Mouse (Mus musculus) liver, adult 2 months (tissue): ENCODE data around the gene Arhgap1. TPM values are rescaled to one million over a fixed set of nuclear protein-coding genes. Genes with fewer than 3 reads are reported as not detected.

Experiments used
- DNase-seq: peaks from one replicate; pipeline ENCODE4 v3.0.0-alpha.2; 2011; ENCODE audit warnings: low read depth, low spot score; ENCODE audit errors: extremely low read depth
- H3K27ac ChIP-seq: fragments of 200-500 bp; replicated peaks from 2 replicates; pipeline ENCODE4 v1.5.1; 2012; ENCODE audit warnings: low read depth, mild to moderate bottlenecking, control low read depth, inconsistent platforms, low read length; ENCODE audit not compliant: insufficient read depth
- H3K27me3 ChIP-seq: fragments of 200-500 bp; 2 replicates; pipeline ENCODE4 v1.6.1; 2012; ENCODE audit warnings: mild to moderate bottlenecking, moderate library complexity, low read length, inconsistent platforms; ENCODE audit not compliant: control insufficient read depth, insufficient read depth
- H3K36me3 ChIP-seq: fragments of 200-500 bp; 2 replicates; pipeline ENCODE4 v1.6.1; 2012; ENCODE audit warnings: low read length, inconsistent platforms; ENCODE audit not compliant: control insufficient read depth, insufficient read depth
- H3K4me1 ChIP-seq: fragments of 200-500 bp; 2 replicates; pipeline ENCODE4 v1.6.1; 2011; ENCODE audit warnings: low read length; ENCODE audit not compliant: control insufficient read depth, insufficient read depth
- H3K4me3 ChIP-seq: fragments of 200-500 bp; 2 replicates; pipeline ENCODE4 v1.5.1; 2011; ENCODE audit warnings: low read depth, mild to moderate bottlenecking, control low read depth, low read length, moderate library complexity; ENCODE audit not compliant: insufficient read depth
- H3K79me2 ChIP-seq: fragments of 200-500 bp; 2 replicates; pipeline ENCODE4 v1.6.1; 2012; ENCODE audit warnings: inconsistent platforms, mild to moderate bottlenecking, low read length, moderate library complexity; ENCODE audit not compliant: control insufficient read depth, insufficient read depth
- H3K9ac ChIP-seq: fragments of 200-500 bp; 2 replicates; pipeline ENCODE4 v1.6.1; 2012; ENCODE audit warnings: low read depth, mild to moderate bottlenecking, control low read depth, inconsistent platforms, low read length
- CTCF ChIP-seq: fragments of 200-500 bp; IDR thresholded peaks from 2 replicates; pipeline ENCODE4 v1.5.1; 2011; ENCODE audit warnings: low read depth, low read length, control low read depth
- POLR2A ChIP-seq: fragments of 200-500 bp; IDR thresholded peaks from 2 replicates; pipeline ENCODE4 v1.6.1; 2011; ENCODE audit warnings: low read length, control low read depth; ENCODE audit not compliant: insufficient read depth; ENCODE audit errors: extremely low read depth
- WGBS: fragments of 180-500 bp; shearing (Covaris S2); methylation state at CpG from one replicate; pipeline ENCODE4 v1.1.7; 2018; 5-methylcytosine and 5-hydroxymethylcytosine counted together
- polyA plus RNA-seq: library from polyadenylated mRNA; depleted of rRNA; stranded (reverse); fragments of >200 nt; gene quantifications from 2 replicates; pipeline ENCODE4 v1.2.3, GENCODE M21; 2012
- total RNA-seq: library from RNA; depleted of rRNA; stranded (reverse); fragments of >200 nt; gene quantifications from 2 replicates; pipeline ENCODE4 v1.2.3, GENCODE M21; 2014

Arhgap1 gene
- total and polyA plus RNA-seq, 2 experiments: 6.5 to 18.7 TPM

DNA sequence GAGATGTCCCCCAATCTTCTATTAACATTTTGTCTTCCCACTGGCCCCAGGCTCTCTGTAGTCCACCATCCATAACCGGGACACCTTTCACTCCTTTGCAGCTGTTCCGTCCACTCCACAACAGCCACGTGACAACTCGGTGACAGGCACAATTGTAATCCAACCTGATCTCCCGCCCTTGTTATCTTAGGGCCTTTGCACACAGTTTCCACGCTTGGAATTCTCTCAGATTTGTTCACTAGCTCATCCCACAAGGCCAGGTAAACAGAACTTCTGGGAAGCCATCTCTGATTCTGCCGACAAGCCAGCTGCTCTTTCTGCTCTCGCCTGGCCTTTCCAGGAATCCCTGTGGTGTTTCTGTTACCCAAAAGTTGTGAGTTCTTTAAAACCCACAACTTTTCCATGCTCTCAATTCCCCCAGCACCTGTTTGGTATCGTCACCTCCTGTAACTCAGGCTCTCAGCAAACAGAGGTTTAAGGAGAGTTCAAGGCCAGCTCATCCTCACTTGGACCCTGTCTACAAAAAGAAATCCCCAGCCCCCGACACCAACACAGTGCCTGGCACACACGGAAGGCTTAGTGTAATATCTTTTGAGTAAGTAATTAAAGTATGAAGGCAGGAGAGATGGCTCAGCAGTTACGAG lies 16.2 kb upstream of the Arhgap1 start:
- no peak for TF ChIP-seq CTCF
- TF ChIP-seq POLR2A: no peak
- Histone ChIP-seq H3K9ac (peak overlapping the region; percentile 60), H3K36me3 (peaks cover 36% of the 10 kb centered on the region), H3K79me2 (peaks cover 16% of the 10 kb centered on the region; the same call in 1 of the 2 replicates), H3K27ac (peak overlapping the region; percentile 73), H3K4me1 (peaks cover 37% of the 10 kb centered on the region), H3K27me3 (no peaks in the 10 kb centered on the region), H3K4me3 (peak overlapping the region; percentile 42)
- DNase-seq: peak; percentile 95
- whole genome bisulfite sequencing: 24% methylated on average over 12 of the region's 12 CpGs

DNA sequence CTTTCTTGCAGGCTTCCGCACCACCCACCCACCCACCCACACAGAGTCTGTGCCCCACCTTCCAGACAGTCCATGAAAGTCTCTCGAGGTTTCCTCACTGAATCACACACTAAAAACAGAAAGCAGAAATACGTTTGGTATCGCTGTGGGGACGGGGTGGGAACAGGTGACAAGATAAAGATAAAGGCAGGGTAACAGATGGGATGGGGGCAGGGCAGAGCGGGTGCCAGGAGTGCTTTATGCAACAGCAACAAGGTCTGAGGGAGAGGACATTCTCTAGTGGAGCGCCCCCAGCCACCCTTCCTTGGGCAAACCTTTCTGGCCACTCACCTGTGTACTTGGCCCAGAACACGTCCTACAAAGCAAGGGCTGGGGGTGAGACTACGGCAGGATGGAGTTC lies 14.8 kb upstream of the Arhgap1 start:
- TF ChIP-seq CTCF: no peak
- TF ChIP-seq POLR2A: no peak
- Histone ChIP-seq H3K27ac (peak overlapping the region; percentile 91), H3K79me2 (peaks cover 16% of the 10 kb centered on the region; the same call in 1 of the 2 replicates), H3K27me3 (no peaks in the 10 kb centered on the region), H3K9ac (peak overlapping the region; percentile 94), H3K4me1 (peaks cover 37% of the 10 kb centered on the region), H3K4me3 (peak overlapping the region; percentile 90), H3K36me3 (peaks cover 25% of the 10 kb centered on the region; the same call in 1 of the 2 replicates)
- DNase-seq: peak; percentile 55
- 20% methylated on average over 9 of the region's 9 CpGs for WGBS

DNA sequence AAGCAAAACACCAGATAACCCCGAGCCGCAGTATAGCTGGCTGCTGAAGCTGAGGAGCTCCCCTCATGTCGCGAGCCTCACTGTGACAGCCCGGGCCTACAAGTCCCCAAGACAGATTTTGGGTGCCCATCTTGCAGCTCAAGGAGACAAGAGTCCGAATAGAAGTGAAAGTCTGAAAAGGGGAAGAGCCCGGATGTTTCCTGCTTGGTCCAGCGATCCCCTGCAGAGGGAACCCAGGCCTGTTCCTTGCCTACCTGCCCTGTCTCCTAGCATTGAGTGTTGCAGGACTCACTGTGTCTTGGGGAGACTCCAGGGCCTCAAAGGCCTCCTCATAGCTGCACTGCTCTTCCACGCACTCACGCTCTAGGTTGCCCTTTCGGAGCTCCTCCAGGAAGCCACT lies 14.2 kb upstream of the Arhgap1 start:
- Histone ChIP-seq H3K4me1 (peaks cover 31% of the 10 kb centered on the region), H3K9ac (peak overlapping the region; percentile 94), H3K79me2 (peaks cover 16% of the 10 kb centered on the region; the same call in 1 of the 2 replicates), H3K27ac (peak overlapping the region; percentile 91), H3K27me3 (no peaks in the 10 kb centered on the region), H3K36me3 (peaks cover 20% of the 10 kb centered on the region; the same call in 1 of the 2 replicates), H3K4me3 (peak overlapping the region; percentile 90)
- DNase-seq: peak; percentile 42
- WGBS: 22% methylated on average over 11 of the region's 11 CpGs
- no peak for TF ChIP-seq CTCF
- TF ChIP-seq POLR2A: no peak

DNA sequence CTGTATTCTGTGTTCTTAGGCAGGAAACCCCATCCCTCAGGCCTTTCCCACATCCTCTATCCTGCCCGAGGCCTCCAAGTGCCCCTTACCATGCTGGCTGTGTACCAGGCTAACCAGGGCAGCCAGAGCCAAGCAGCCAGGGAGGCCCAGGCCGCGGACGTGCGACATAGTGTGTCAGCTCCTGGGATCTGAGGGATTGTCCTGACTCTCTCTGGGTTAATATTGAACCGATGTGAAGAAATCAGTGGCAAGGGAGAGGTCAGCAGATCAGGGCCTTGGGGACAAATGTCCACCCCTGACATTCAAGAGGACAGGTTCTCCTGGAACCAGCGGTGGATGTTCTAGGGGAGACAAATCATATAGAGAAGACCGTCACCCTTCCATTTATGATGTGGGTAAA lies 13.4 kb upstream of the Arhgap1 start, which contains the start of gene F2:
TSS of gene F2 (minus strand) at position 186 of the 400 bp plus-strand sequence.
- Histone ChIP-seq H3K27ac (peak within 1 kb of the TSS; percentile 91), H3K79me2 (peaks cover 16% of the 10 kb centered on the region; the same call in 1 of the 2 replicates), H3K4me3 (peak within 1 kb of the TSS; percentile 90), H3K4me1 (peaks cover 28% of the 10 kb centered on the region), H3K9ac (peak within 1 kb of the TSS; percentile 94), H3K27me3 (no peaks in the 10 kb centered on the region), H3K36me3 (peaks cover 16% of the 10 kb centered on the region; the same call in 1 of the 2 replicates)
- TF ChIP-seq CTCF (no peak), POLR2A (peak; percentile 97)
- DNase-seq: peak; percentile 97
- WGBS: 28% methylated on average over 8 of the region's 8 CpGs

DNA sequence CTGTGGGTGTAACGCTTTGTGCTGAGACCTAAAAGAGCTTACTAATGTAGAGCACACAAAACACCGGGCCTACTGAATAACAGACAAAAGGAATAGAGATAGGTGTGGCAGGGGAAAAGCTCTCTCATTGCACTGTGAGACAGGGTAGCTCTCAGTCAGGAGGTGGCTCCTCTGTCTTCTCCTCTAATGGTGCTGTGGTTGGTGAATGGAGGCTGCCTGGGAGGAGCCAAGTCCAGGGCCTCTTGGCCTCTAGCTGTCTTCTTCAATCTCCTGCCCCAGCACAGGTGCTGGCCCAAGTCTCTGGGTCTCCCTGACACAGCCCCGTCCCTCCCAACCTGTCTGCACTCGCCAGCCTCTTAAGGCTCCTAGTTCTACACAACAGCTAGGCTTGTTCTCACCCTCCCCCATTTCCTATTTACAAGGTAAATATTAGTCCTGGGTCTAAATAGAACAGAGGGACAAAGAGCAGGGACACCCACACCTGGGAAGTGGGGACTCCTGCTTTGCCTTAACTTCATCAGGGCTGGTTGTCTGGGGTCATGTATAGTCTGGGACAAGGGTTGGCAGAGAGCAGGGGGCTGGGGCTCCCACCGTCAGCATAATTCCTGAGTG lies 12.8 kb upstream of the Arhgap1 start:
- peaks cover 24% of the 10 kb centered on the region for H3K4me1 ChIP-seq
- H3K27ac ChIP-seq: peak overlapping the region; percentile 90
- H3K9ac ChIP-seq: peak overlapping the region; percentile 45
- peak overlapping the region; percentile 17 for H3K4me3 ChIP-seq
- TF ChIP-seq CTCF (no peak), POLR2A (0 out of 2 replicates have a peak, but pooled peaks have one; percentile 34)
- DNase-seq: peak; percentile 95
- H3K36me3 ChIP-seq: peaks cover 10% of the 10 kb centered on the region; the same call in 1 of the 2 replicates
- H3K27me3 ChIP-seq: no peaks in the 10 kb centered on the region
- WGBS: 21% methylated on average over 5 of the region's 5 CpGs
- peaks cover 16% of the 10 kb centered on the region; the same call in 1 of the 2 replicates for H3K79me2 ChIP-seq
